Mouse (Mus musculus) natural killer cell, adult 2 months (primary cell): Measurements from ENCODE around the gene Gm5725.
"Not testable (repeated sequence)": the region's sequence is repeated elsewhere in the genome, so short reads cannot be mapped to it uniquely, and the experiment has no call there.

Experiments used
- DNase-seq, 2 experiments: peaks; one replicate each; pipeline ENCODE4 v3.0.0; 2022; ENCODE audit warnings: low spot score in 2 of 2

Gm5725 gene

GRCm38 (mm10) chr7:21844167-21844566 lies at the start of gene Gm5725:
Gene Gm5725 (minus strand): TSS chr7:21844267.
- not testable (repeated sequence) for DNase-seq

DNA sequence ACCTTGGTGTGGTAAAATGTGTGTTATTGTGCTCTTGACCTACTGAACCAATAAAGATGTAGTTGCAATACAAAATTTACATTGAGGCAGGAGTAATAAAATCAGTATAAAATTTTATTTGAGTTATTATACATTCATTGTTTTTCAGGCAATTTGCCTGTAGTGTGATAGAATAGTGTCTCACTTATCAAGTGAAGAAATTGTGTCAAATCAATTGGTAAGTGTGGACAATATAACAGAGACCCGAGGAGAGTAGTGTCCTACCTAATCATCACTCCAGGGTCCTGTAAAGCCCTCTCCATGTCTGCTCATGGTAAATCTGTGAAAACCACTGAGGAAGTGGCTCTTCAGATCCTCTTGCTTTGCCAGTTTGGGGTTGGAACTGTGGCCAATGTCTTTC lies 12.0 kb downstream of the Gm5725 start, which contains the start of gene Vmn1r135:
Gene Vmn1r135 (plus strand): TSS at position 301 of the 400 bp plus-strand sequence.
- not testable (repeated sequence) for DNase-seq

DNA sequence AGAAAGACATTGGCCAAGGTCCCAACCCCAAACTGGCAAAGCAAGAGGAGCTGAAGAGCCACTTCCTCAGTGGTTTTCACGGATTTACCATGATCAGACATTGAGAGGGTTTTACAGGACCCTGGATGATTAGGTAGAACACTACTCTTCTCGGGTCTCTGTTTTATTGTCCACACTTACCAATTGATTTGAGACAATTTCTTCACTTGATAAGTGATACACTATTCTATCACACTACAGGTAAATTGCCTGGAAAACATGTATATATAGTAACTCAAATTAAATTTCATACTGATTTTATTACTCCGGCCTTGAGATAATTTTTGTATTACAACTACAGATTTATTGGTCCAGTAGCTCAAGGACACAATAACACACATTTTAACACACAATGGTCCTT lies 47.4 kb downstream of the Gm5725 start, which contains the start of gene Gm4177:
Gene Gm4177 (minus strand): TSS at position 101 of the 400 bp plus-strand sequence.
- not testable (repeated sequence) for DNase-seq
